Mouse (Mus musculus) neural tube, embryonic 14.5 days (tissue): Measurements from ENCODE around the gene Bloc1s1. TPM values are rescaled to one million over a fixed set of nuclear protein-coding genes. Genes with fewer than 3 reads are reported as not detected.

ENCODE experiments used
- ATAC-seq: fragments of 200-750 bp; cut with Nextera tagmentation; 2 replicates; pipeline ENCODE4 v1.8.0; 2017; ENCODE audit warnings: low read depth, mild to moderate bottlenecking, moderate TSS enrichment, moderate library complexity
- H3K27ac ChIP-seq: fragments of 300-500 bp; sonication (generic); 2 replicates; pipeline ENCODE4 v1.5.1; 2014; ENCODE audit warnings: low read depth, mild to moderate bottlenecking, control low read depth, low read length, moderate library complexity, mixed read lengths
- H3K27me3 ChIP-seq: fragments of 300-500 bp; sonication (generic); 2 replicates; pipeline ENCODE4 v1.6.1; 2014; ENCODE audit warnings: low read length; ENCODE audit not compliant: control insufficient read depth, insufficient read depth
- H3K36me3 ChIP-seq: fragments of 300-500 bp; sonication (generic); 2 replicates; pipeline ENCODE4 v1.6.1; 2014; ENCODE audit warnings: low read length, mixed read lengths; ENCODE audit not compliant: control insufficient read depth, insufficient read depth
- H3K4me1 ChIP-seq: fragments of 300-500 bp; sonication (generic); 2 replicates; pipeline ENCODE4 v1.6.1; 2014; ENCODE audit warnings: low read length; ENCODE audit not compliant: control insufficient read depth, insufficient read depth
- H3K4me2 ChIP-seq: fragments of 300-500 bp; sonication (generic); 2 replicates; pipeline ENCODE4 v1.6.1; 2014; ENCODE audit warnings: mild to moderate bottlenecking, low read depth, low read length, control low read depth
- H3K4me3 ChIP-seq: fragments of 300-500 bp; sonication (generic); 2 replicates; pipeline ENCODE4 v1.5.1; 2014; ENCODE audit warnings: low read depth, low read length, control low read depth, mixed read lengths
- H3K9ac ChIP-seq: fragments of 300-500 bp; sonication (generic); replicated peaks from 2 replicates; pipeline ENCODE4 v1.6.1; 2014; ENCODE audit warnings: low read depth, mild to moderate bottlenecking, control low read depth, low read length, mixed read lengths
- H3K9me3 ChIP-seq: fragments of 300-500 bp; sonication (generic); 2 replicates; pipeline ENCODE4 v1.6.1; 2016; ENCODE audit warnings: low read length; ENCODE audit not compliant: control insufficient read depth
- WGBS: fragments of 180-500 bp; shearing (Covaris S2); extraction: QIAGEN DNeasy Blood & Tissue Kit; methylation state at CpG from one replicate; pipeline ENCODE4 v1.1.7; 2014; 5-methylcytosine and 5-hydroxymethylcytosine counted together
- polyA plus RNA-seq: library from polyadenylated mRNA; unstranded; fragments of >200 nt; fragmentation: Nextera tagmentation; extraction: Ambion mirVana; gene quantifications from 2 replicates; pipeline ENCODE4 v1.2.1, GENCODE M21; 2014

The Bloc1s1 gene
- polyA plus RNA-seq, 1 experiment from 2014 or later, result 280 TPM

GRCm38 (mm10) chr10:128904812-128905211 is 19.0 kb downstream of the Bloc1s1 start:
- H3K4me1 ChIP-seq, result no peaks in the 10 kb centered on the region
- no peak for ATAC-seq
- no peaks in the 10 kb centered on the region; the same call in 1 of the 2 replicates for H3K27me3 ChIP-seq
- no peak overlapping the region for H3K4me3 ChIP-seq
- no peak overlapping the region for H3K4me2 ChIP-seq
- no peaks in the 10 kb centered on the region for H3K9me3 ChIP-seq
- no peak overlapping the region for H3K27ac ChIP-seq
- 77% methylated on average over 5 of the region's 5 CpGs for WGBS
- no peaks in the 10 kb centered on the region for H3K36me3 ChIP-seq
- H3K9ac ChIP-seq, result no peak overlapping the region

GRCm38 (mm10) chr10:128902409-128902988 is 21.3 kb downstream of the Bloc1s1 start:
- no peak overlapping the region for H3K9ac ChIP-seq
- no peak for ATAC-seq
- H3K4me3 ChIP-seq, result no peak overlapping the region
- no peak overlapping the region for H3K4me2 ChIP-seq
- H3K4me1 ChIP-seq, result no peaks in the 10 kb centered on the region
- no peaks in the 10 kb centered on the region for H3K27me3 ChIP-seq
- H3K36me3 ChIP-seq, result no peaks in the 10 kb centered on the region
- H3K9me3 ChIP-seq, result no peaks in the 10 kb centered on the region
- H3K27ac ChIP-seq, result no peak overlapping the region
- 87% methylated on average over 3 of the region's 3 CpGs for WGBS

- H3K27me3 ChIP-seq, result 0 out of 2 replicates have a peak, but pooled peaks cover 2% of the 10 kb centered on the region
- H3K4me3 ChIP-seq, result no peak overlapping the region
- H3K4me2 ChIP-seq, result no peak overlapping the region
- ATAC-seq, result no peak
- no peaks in the 10 kb centered on the region for H3K36me3 ChIP-seq
- H3K27ac ChIP-seq, result no peak overlapping the region
- no peak overlapping the region for H3K9ac ChIP-seq
- no peaks in the 10 kb centered on the region for H3K9me3 ChIP-seq
- 80% methylated on average over 1 of the region's 1 CpGs for WGBS
- 0 out of 2 replicates have a peak, but pooled peaks cover 4% of the 10 kb centered on the region for H3K4me1 ChIP-seq
Measured at GRCm38 (mm10) chr10:128901409-128901808, 22.4 kb downstream of the Bloc1s1 start.

GRCm38 (mm10) chr10:128900698-128901097 is 23.1 kb downstream of the Bloc1s1 start, which contains the start of gene Cd63:
TSS of gene Cd63 (plus strand) at chr10:128900989.
- H3K27ac ChIP-seq, result no peak within 1 kb of the TSS
- no peak within 1 kb of the TSS for H3K9ac ChIP-seq
- no peak for ATAC-seq
- no peaks in the 10 kb centered on the region for H3K9me3 ChIP-seq
- WGBS, result 91% methylated on average over 3 of the region's 3 CpGs
- H3K27me3 ChIP-seq, result 0 out of 2 replicates have a peak, but pooled peaks cover 2% of the 10 kb centered on the region
- no peak within 1 kb of the TSS for H3K4me3 ChIP-seq
- H3K4me1 ChIP-seq, result 0 out of 2 replicates have a peak, but pooled peaks cover 5% of the 10 kb centered on the region
- H3K36me3 ChIP-seq, result no peaks in the 10 kb centered on the region
- H3K4me2 ChIP-seq, result no peak within 1 kb of the TSS

GRCm38 (mm10) chr10:128899759-128900490 is 23.9 kb downstream of the Bloc1s1 start:
- 84% methylated on average over 6 of the region's 6 CpGs for WGBS
- no peak overlapping the region for H3K4me2 ChIP-seq
- H3K36me3 ChIP-seq, result no peaks in the 10 kb centered on the region
- H3K4me1 ChIP-seq, result 0 out of 2 replicates have a peak, but pooled peaks cover 6% of the 10 kb centered on the region
- H3K4me3 ChIP-seq, result no peak overlapping the region
- H3K27me3 ChIP-seq, result 0 out of 2 replicates have a peak, but pooled peaks cover 2% of the 10 kb centered on the region
- H3K9me3 ChIP-seq, result no peaks in the 10 kb centered on the region
- H3K27ac ChIP-seq, result no peak overlapping the region
- ATAC-seq, result no peak
- H3K9ac ChIP-seq, result no peak overlapping the region

- no peaks in the 10 kb centered on the region for H3K9me3 ChIP-seq
- H3K36me3 ChIP-seq, result no peaks in the 10 kb centered on the region
- H3K4me1 ChIP-seq, result peaks cover 10% of the 10 kb centered on the region; the same call in 1 of the 2 replicates
- H3K4me3 ChIP-seq, result no peak overlapping the region
- no peak for ATAC-seq
- H3K4me2 ChIP-seq, result no peak overlapping the region
- WGBS, result 24% methylated on average over 1 of the region's 1 CpGs
- H3K9ac ChIP-seq, result no peak overlapping the region
- H3K27me3 ChIP-seq, result 0 out of 2 replicates have a peak, but pooled peaks cover 2% of the 10 kb centered on the region
- H3K27ac ChIP-seq, result no peak overlapping the region
Measured at GRCm38 (mm10) chr10:128897501-128897900, 26.3 kb downstream of the Bloc1s1 start.

- H3K9me3 ChIP-seq, result no peaks in the 10 kb centered on the region
- H3K9ac ChIP-seq, result no peak overlapping the region
- H3K27me3 ChIP-seq, result 0 out of 2 replicates have a peak, but pooled peaks cover 2% of the 10 kb centered on the region
- H3K4me2 ChIP-seq, result peak overlapping the region; percentile 30; the same call in 1 of the 2 replicates
- peaks cover 10% of the 10 kb centered on the region; the same call in 1 of the 2 replicates for H3K4me1 ChIP-seq
- no peak overlapping the region for H3K27ac ChIP-seq
- WGBS, result 31% methylated on average over 1 of the region's 1 CpGs
- H3K36me3 ChIP-seq, result no peaks in the 10 kb centered on the region
- no peak for ATAC-seq
- H3K4me3 ChIP-seq, result no peak overlapping the region
Measured at GRCm38 (mm10) chr10:128896807-128897206, 27.0 kb downstream of the Bloc1s1 start.

GRCm38 (mm10) chr10:128895952-128896693 is 27.7 kb downstream of the Bloc1s1 start:
- Histone ChIP-seq H3K9ac (no peak overlapping the region), H3K27ac (no peak overlapping the region), H3K36me3 (no peaks in the 10 kb centered on the region), H3K4me3 (peak overlapping the region; percentile 4; the same call in 1 of the 2 replicates), H3K9me3 (no peaks in the 10 kb centered on the region), H3K4me1 (peaks cover 10% of the 10 kb centered on the region; the same call in 1 of the 2 replicates), H3K4me2 (peak overlapping the region; percentile 30), H3K27me3 (0 out of 2 replicates have a peak, but pooled peaks cover 2% of the 10 kb centered on the region)
- 3% methylated on average over 17 of the region's 17 CpGs for WGBS
- ATAC-seq, result peak; percentile 53; the same call in 1 of the 2 replicates
